Mouse (Mus musculus) stomach, postnatal 0 days (tissue): Measurements from ENCODE around the gene Svip. TPM values are rescaled to one million over a fixed set of nuclear protein-coding genes. Genes with fewer than 3 reads are reported as not detected.

Source experiments
- ATAC-seq: fragments of 200-750 bp; cut with Nextera tagmentation; 2 replicates; pipeline ENCODE4 v1.8.0; 2017; ENCODE audit not compliant: low FRiP score, low TSS enrichment
- DNase-seq: peaks from one replicate; pipeline ENCODE4 v3.0.0-alpha.2; 2016; ENCODE audit warnings: low spot score
- H3K27ac ChIP-seq: fragments of 300-500 bp; sonication (generic); replicated peaks from 2 replicates; pipeline ENCODE4 v1.5.1; 2014; ENCODE audit warnings: mild to moderate bottlenecking, control low read depth
- H3K27me3 ChIP-seq: fragments of 300-500 bp; sonication (generic); 2 replicates; pipeline ENCODE4 v1.6.1; 2014; ENCODE audit warnings: low read length; ENCODE audit not compliant: control insufficient read depth, insufficient read depth
- H3K36me3 ChIP-seq: fragments of 300-500 bp; sonication (generic); 2 replicates; pipeline ENCODE4 v1.6.1; 2014; ENCODE audit warnings: low read length, mixed read lengths; ENCODE audit not compliant: control insufficient read depth, insufficient read depth
- H3K4me1 ChIP-seq: fragments of 300-500 bp; sonication (generic); replicated peaks from 2 replicates; pipeline ENCODE4 v1.6.1; 2014; ENCODE audit warnings: antibody characterized with exemption; ENCODE audit not compliant: control insufficient read depth, insufficient read depth
- H3K4me2 ChIP-seq: fragments of 300-500 bp; sonication (generic); replicated peaks from 2 replicates; pipeline ENCODE4 v1.6.1; 2014; ENCODE audit warnings: low read depth, mild to moderate bottlenecking, control low read depth, moderate library complexity
- H3K4me3 ChIP-seq: fragments of 300-500 bp; sonication (generic); 2 replicates; pipeline ENCODE4 v1.5.1; 2014; ENCODE audit warnings: low read depth, low read length, control low read depth
- H3K9ac ChIP-seq: fragments of 300-500 bp; sonication (generic); 2 replicates; pipeline ENCODE4 v1.6.1; 2014; ENCODE audit warnings: mild to moderate bottlenecking, low read length, control low read depth, mixed read lengths
- H3K9me3 ChIP-seq: fragments of 300-500 bp; sonication (generic); 2 replicates; pipeline ENCODE4 v1.6.1; 2016; ENCODE audit warnings: low read length; ENCODE audit not compliant: control insufficient read depth
- CTCF ChIP-seq: IDR thresholded peaks from 2 replicates; pipeline ENCODE4 v1.5.1; 2016; ENCODE audit warnings: antibody characterized with exemption, low read depth, mild to moderate bottlenecking, moderate library complexity
- EP300 ChIP-seq: optimal IDR thresholded peaks from 2 replicates; pipeline ENCODE3; 2016; ENCODE audit warnings: antibody characterized with exemption
- WGBS: fragments of 180-500 bp; shearing (Covaris S2); extraction: QIAGEN DNeasy Blood & Tissue Kit; methylation state at CpG from one replicate; pipeline ENCODE4 v1.1.7; 2014; 5-methylcytosine and 5-hydroxymethylcytosine counted together
- polyA plus RNA-seq: library from polyadenylated mRNA; unstranded; fragments of >200 nt; fragmentation: Nextera tagmentation; extraction: Ambion mirVana; gene quantifications from 2 replicates; pipeline ENCODE4 v1.2.1, GENCODE M21; 2015

Gene Svip
- polyA plus RNA-seq, 1 experiment from 2014 or later: 9.7 TPM

DNA sequence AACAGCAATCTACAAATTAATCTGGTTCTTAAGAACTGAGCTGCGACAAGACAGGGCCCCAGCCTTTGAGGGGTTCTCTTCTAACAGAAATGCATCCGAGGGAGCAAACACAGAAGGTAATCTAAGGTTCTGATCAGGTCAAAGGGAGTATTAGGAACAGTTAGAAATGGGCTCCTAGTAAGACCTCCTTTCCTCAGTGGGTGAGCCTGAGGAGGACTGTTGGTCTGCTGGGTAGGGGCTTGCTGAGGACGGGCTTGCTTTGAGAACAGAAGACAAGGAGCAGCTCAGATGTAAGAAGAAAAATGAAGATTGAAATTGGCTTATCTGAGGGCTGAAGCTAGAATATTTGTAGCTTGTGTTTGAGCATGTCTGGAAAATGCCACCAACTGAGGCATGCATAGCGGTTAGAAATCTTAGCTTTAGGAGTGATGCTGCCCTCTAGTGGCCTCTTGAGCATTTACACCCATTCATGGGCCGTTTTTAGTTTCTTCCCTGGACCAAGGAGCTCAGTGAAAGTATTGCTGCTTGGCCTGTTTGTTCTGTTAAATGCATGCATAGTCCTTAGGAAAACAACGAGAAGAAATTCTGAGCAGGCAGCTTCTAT lies 33.5 kb downstream of the Svip start:
- no peaks in the 10 kb centered on the region for H3K36me3 ChIP-seq
- H3K4me1 ChIP-seq: no peaks in the 10 kb centered on the region
- no peaks in the 10 kb centered on the region for H3K9me3 ChIP-seq
- H3K4me3 ChIP-seq: no peak overlapping the region
- no peak overlapping the region for H3K9ac ChIP-seq
- H3K27ac ChIP-seq: no peak overlapping the region
- no peak for TF ChIP-seq EP300
- TF ChIP-seq CTCF: peak; percentile 92
- ATAC-seq: no peak
- peak; percentile 19 for DNase-seq
- no peaks in the 10 kb centered on the region for H3K27me3 ChIP-seq
- 34% methylated on average over 6 of the region's 6 CpGs for WGBS
- H3K4me2 ChIP-seq: no peak overlapping the region

- H3K4me1 ChIP-seq: no peaks in the 10 kb centered on the region
- DNase-seq: no peak
- no peak for ATAC-seq
- H3K9me3 ChIP-seq: no peaks in the 10 kb centered on the region
- H3K4me2 ChIP-seq: no peak overlapping the region
- no peak overlapping the region for H3K9ac ChIP-seq
- no peaks in the 10 kb centered on the region for H3K36me3 ChIP-seq
- H3K27ac ChIP-seq: no peak overlapping the region
- TF ChIP-seq EP300 (no peak), CTCF (no peak)
- no peaks in the 10 kb centered on the region for H3K27me3 ChIP-seq
- no peak overlapping the region for H3K4me3 ChIP-seq
Observed at GRCm38 (mm10) chr7:51969379-51969778, 36.4 kb downstream of the Svip start.

DNA sequence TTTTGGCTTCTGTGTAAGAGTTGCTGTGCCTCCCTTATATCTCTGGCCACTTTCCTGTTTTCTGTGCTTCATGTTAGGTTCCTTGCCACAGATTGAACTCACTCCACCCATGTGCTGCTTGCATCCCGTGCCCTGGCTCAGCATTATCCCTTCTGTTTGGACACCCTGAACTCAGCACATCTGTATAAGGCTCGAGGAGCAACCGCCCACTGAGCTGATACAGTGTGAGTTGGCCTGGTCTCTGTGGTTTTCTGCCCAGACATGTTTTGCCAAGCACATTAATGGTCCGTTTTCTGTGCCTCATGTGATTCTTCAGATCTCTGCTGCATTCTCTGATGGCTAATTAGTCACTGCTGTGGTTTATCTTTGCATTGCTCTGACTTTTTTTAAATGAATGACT lies 38.2 kb downstream of the Svip start:
- DNase-seq (no peak), ATAC-seq (no peak)
- Histone ChIP-seq H3K27ac (no peak overlapping the region), H3K9me3 (no peaks in the 10 kb centered on the region), H3K4me2 (no peak overlapping the region), H3K27me3 (no peaks in the 10 kb centered on the region), H3K36me3 (no peaks in the 10 kb centered on the region), H3K4me3 (no peak overlapping the region), H3K4me1 (no peaks in the 10 kb centered on the region), H3K9ac (no peak overlapping the region)
- 70% methylated on average over 4 of the region's 4 CpGs for WGBS
- TF ChIP-seq CTCF (no peak), EP300 (no peak)

- Histone ChIP-seq H3K36me3 (no peaks in the 10 kb centered on the region), H3K4me1 (no peaks in the 10 kb centered on the region), H3K27me3 (no peaks in the 10 kb centered on the region), H3K9me3 (no peaks in the 10 kb centered on the region), H3K27ac (no peak overlapping the region), H3K4me2 (no peak overlapping the region), H3K9ac (no peak overlapping the region), H3K4me3 (no peak overlapping the region)
- DNase-seq: no peak
- 81% methylated on average over 7 of the region's 7 CpGs for WGBS
- ATAC-seq: no peak
- TF ChIP-seq EP300 (no peak), CTCF (no peak)
Observed at GRCm38 (mm10) chr7:51964681-51965080, 41.1 kb downstream of the Svip start.

DNA sequence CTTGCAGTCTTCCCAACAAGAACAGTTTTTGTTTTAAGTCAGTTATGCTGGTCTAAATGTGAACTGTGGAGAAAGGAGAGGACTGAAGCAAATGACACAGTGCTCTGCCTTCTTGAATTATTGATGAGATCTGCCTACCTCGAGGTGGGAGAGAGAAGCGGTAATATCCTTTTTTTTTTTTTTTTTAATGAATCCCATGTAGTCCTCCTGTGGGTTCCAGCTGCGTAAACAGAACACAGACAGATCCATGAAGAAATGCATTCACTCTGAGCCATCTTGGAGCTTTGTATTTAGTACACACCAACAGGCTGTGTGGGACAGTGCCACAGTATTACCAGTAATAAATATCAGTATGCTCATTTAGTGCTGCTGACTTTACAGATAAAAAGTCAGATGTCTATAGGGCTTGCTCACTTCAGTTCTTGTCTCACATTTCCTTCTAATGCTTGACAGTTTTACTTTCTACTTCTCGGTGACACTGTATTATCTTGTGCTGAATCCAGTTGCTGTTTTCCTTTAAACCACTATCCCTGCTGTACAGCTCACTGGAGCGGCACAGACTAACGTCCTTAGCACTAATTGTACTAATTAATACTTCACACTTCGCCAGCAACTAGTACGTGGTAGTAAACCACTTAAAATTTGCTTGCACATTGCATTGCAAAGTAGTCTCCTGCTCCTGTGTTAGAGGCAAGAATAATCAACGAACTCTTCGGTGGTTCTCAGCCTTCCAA lies 43.4 kb downstream of the Svip start:
- no peak overlapping the region for H3K9ac ChIP-seq
- no peak overlapping the region for H3K4me3 ChIP-seq
- H3K4me2 ChIP-seq: no peak overlapping the region
- H3K4me1 ChIP-seq: no peaks in the 10 kb centered on the region
- no peaks in the 10 kb centered on the region for H3K27me3 ChIP-seq
- WGBS: 79% methylated on average over 10 of the region's 10 CpGs
- DNase-seq (no peak), ATAC-seq (no peak)
- no peaks in the 10 kb centered on the region for H3K9me3 ChIP-seq
- TF ChIP-seq EP300: no peak
- TF ChIP-seq CTCF: no peak
- H3K36me3 ChIP-seq: no peaks in the 10 kb centered on the region
- no peak overlapping the region for H3K27ac ChIP-seq

DNA sequence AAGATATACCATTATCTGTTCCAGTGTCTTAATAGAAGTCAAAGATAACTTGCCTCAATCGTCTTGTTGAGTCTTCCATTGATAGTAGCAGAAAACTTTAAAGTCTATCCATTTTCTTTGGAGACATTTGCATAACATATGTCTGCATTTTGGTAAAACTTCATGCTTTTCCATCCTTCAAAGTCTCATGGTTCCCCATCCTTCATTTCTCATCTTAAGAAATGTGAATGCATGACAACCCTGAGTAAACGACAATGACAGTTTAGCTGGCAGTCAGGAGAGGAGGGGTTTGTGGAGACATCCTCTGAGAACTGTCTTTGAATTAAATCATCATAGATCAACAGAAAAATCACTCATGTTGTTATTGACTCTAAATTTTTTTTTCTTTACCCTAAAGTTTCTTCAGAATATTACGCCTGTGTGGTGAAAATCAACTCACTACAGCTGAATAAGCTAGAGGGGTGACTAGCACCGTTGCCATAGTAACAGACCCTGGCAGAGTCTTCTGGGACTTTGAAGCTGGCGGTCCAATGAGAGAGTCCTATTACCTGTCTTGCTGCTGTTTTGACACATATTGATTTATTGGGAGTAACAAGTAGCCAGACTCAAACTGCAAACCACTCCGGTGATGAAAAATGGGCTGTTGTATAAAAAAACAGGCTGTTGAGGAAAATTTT lies 45.0 kb downstream of the Svip start:
- no peak overlapping the region for H3K4me3 ChIP-seq
- H3K4me1 ChIP-seq: no peaks in the 10 kb centered on the region
- no peaks in the 10 kb centered on the region for H3K9me3 ChIP-seq
- 55% methylated on average over 6 of the region's 6 CpGs for WGBS
- no peak overlapping the region for H3K27ac ChIP-seq
- no peak overlapping the region for H3K4me2 ChIP-seq
- TF ChIP-seq CTCF (no peak), EP300 (no peak)
- H3K27me3 ChIP-seq: no peaks in the 10 kb centered on the region
- no peaks in the 10 kb centered on the region for H3K36me3 ChIP-seq
- ATAC-seq (no peak), DNase-seq (no peak)
- H3K9ac ChIP-seq: no peak overlapping the region
